Mouse (Mus musculus): ENCODE results near the gene Tbata.
A peak's percentile ranks its signal among the peaks of the same experiment; 100 is the strongest.

Gene Tbata

GRCm38 (mm10) chr10:61211105-61211504 is 39.4 kb downstream of the Tbata start:
- DNase-seq (ENCODE audit: low spot score in 2 of 2) = no peak

GRCm38 (mm10) chr10:61211743-61212142 is 40.0 kb downstream of the Tbata start:
- peak in 1 of 2 experiments; percentile 35 for DNase-seq (ENCODE audit: low spot score in 2 of 2)

GRCm38 (mm10) chr10:61212817-61213216 is 41.1 kb downstream of the Tbata start:
- no peak for DNase-seq (ENCODE audit: low spot score in 2 of 2)

- peak in 1 of 2 experiments; percentile 32 for DNase-seq (ENCODE audit: low spot score in 2 of 2)
These were observed 43.9 kb downstream of the Tbata start for GRCm38 (mm10) chr10:61215658-61216057.

GRCm38 (mm10) chr10:61216163-61216562 is 44.4 kb downstream of the Tbata start:
- no peak for DNase-seq (ENCODE audit: low spot score in 2 of 2)

GRCm38 (mm10) chr10:61219318-61219717 is 47.6 kb downstream of the Tbata start:
- DNase-seq (ENCODE audit: low spot score in 2 of 2) = no peak

GRCm38 (mm10) chr10:61225694-61226093 is 53.9 kb downstream of the Tbata start:
- no peak for DNase-seq (ENCODE audit: low spot score in 2 of 2)

GRCm38 (mm10) chr10:61226784-61227396 is 55.1 kb downstream of the Tbata start:
- no peak for DNase-seq (ENCODE audit: low spot score in 2 of 2)

- DNase-seq (ENCODE audit: low spot score in 2 of 2) = no peak
These were observed 60.0 kb downstream of the Tbata start for GRCm38 (mm10) chr10:61231756-61232155.

GRCm38 (mm10) chr10:61232858-61233567 is 61.3 kb downstream of the Tbata start:
- peak in 1 of 2 experiments; percentile 28 for DNase-seq (ENCODE audit: low spot score in 2 of 2)

- DNase-seq (ENCODE audit: low spot score in 2 of 2) = no peak
These were observed 62.6 kb downstream of the Tbata start for GRCm38 (mm10) chr10:61234319-61234718.

- no peak for DNase-seq (ENCODE audit: low spot score in 2 of 2)
These were observed 64.0 kb downstream of the Tbata start for GRCm38 (mm10) chr10:61235677-61236267.

GRCm38 (mm10) chr10:61236683-61237390 is 65.1 kb downstream of the Tbata start:
- no peak for DNase-seq (ENCODE audit: low spot score in 2 of 2)

GRCm38 (mm10) chr10:61237391-61237785 is 65.6 kb downstream of the Tbata start:
- DNase-seq (ENCODE audit: low spot score in 2 of 2) = no peak
